Mouse (Mus musculus) adrenal gland, postnatal 4 days (tissue): ENCODE results near the gene Lgals4. TPM values are rescaled to one million over a fixed set of nuclear protein-coding genes. Genes with fewer than 3 reads are reported as not detected.
"Not testable (repeated sequence)": the region's sequence is repeated elsewhere in the genome, so short reads cannot be mapped to it uniquely, and the experiment has no call there.

Source experiments
- DNase-seq, 2 experiments: peaks; one replicate each; pipeline ENCODE4 v3.0.0; 2021 to 2022; ENCODE audit warnings: low spot score in 2 of 2, mixed read lengths in 2 of 2
- total RNA-seq, 2 experiments: library from RNA; stranded (reverse); gene quantifications; 2 replicates each; pipeline ENCODE4 v1.2.3; 2021

The Lgals4 gene
- total RNA-seq, 2 experiments from 2014 or later = 29.2 to 33.2 TPM

GRCm38 (mm10) chr7:28864288-28864750, 30.7 kb downstream of the Lgals4 start:
- no peak for DNase-seq

DNA sequence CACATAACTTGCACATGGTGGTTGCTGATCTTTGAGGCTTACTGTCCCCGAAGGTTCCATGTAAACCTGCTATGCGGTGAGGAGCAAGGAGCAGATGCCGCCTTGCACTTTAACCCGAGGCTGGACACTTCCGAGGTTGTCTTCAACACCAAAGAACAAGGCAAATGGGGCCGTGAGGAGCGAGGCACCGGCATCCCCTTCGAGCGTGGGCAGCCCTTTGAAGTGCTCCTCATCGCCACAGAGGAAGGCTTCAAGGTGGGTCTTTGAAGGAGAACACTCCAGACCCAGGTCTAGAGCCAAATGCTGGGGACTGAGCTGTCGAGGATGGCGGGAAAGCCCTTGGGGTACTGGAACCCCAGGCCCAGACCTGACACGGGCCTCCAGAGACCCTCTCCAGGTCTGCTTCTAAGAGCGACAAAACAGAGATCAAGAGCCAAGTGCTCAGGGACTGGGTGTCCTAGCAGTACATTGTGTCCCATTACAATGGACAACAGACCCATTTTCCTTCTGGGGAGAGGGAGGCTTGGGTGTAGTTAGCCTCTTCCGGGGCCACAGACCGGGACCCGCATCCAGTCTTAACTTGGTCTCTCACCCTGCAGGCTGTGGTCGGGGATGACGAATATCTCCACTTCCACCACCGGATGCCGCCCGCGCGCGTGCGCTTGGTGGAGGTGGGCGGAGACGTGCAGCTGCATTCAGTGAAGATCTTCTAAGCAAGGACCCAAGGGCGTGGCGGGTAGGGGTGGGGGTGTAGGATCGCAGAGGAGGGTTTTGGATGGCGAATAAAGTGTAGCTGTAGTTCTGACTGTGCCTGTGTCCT, 32.0 kb downstream of the Lgals4 start:
- DNase-seq = peak; percentile 63 to 66

DNA sequence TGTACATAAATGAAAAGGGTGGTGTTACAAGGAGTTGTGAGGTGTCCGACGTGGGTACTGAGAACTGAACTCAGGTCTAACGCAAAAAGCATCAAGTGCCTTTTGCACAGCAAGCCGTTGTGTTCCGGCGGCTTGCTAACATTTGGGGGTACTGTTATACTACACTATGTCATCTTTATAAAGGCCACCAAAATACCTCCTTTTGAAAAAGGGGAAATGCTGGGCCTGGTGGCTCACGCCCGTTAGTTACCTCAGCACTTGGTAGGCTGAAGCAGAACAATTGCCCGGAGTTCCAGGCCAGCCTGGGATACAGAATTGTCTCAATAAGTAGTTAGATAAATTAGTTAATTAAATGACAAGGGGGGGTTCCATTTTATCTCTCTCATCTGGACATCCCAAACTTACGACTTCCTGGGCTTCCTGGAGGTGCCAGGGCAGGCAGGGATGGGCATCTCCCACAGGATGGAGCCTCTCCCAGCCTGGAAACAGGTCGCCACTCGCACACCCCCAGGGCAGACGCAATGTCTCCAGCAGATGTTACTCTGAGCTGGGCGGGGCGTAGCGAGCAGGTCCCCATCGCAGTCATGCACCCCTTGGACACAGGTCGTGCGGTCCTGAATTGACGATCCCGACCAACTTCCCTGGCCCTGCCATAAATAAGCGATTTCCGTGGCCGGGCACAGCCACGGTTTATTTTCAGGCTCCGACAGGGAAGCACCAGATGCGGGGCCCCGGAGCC, 33.3 kb downstream of the Lgals4 start:
- no peak for DNase-seq

DNA sequence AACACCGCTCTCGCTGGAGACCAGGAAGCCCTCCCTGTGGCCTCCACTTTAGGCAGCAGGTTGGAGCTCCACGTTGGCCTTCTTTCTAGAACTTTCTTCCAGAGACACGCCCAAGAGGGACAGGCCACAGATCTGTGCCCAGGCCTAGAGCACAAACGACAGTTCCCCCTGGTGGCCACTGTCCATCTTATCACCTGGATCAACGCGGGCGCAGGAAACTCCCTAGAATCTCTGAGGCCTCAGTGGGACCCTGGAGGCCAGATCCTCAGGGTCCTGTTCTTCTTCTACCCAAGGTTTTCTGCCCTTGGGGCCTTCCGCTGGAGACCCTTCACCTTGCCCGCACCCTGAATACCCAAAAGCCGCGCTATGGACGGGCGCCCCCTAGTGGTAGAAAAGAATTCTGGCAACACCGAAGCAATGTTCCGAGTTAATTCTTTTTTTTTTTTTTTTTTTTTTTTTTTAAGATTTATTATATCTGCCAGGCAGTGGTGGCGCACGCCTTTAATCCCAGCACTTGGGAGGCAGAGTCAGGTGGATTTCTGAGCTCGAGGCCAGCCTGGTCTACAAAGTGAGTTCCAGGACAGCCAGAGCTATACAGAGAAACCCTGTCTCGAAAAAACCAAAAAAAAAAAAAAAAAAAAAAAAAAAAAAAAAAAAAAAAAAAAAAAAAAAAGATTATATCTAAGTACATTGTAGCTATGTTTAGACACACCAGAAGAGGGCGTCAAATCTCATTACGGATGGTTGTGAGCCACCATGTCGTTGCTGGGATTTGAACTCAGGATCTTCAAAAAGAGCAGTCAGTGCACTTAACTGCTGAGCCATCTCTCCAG, 34.1 kb downstream of the Lgals4 start:
- peak; percentile 40 to 65 for DNase-seq

DNA sequence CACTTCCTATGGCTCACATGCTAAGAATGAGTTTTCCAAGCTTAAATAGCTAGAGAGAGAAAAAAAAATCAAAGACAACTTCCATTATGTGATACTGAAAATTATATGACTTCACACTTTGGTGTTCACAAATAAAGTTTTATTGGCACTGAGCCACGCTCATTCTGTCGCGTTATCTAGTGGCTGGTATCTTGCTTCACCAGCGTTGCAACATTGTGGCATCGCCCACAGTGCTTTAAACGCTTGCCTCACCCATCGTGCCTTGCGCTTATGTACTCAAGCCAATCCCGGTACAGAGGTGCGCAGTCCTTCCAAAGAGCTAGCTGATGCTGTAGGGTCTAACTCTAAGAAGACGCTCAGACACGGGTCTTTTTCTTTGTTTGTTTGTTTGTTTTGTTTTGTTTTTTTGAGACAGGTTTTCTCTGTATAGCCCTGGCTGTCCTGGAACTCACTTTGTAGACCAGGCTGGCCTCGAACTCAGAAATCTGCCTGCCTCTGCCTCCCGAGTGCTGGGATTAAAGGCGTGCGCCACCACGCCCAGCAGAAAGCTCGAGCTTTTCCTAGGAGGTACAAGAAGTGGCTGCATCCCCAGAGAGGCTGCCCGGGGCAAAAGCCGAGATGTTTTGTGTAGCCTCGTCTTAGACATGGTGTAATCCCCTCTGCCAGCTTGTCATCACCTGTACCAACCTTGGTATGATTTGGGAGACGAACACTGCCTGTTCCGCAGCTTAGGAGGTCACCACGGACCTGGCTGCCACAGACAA, 37.4 kb downstream of the Lgals4 start:
- no peak for DNase-seq

GRCm38 (mm10) chr7:28874565-28874964, 40.9 kb downstream of the Lgals4 start:
- DNase-seq = no peak

- DNase-seq = no peak
These were observed 42.4 kb downstream of the Lgals4 start for GRCm38 (mm10) chr7:28876099-28876498.

DNA sequence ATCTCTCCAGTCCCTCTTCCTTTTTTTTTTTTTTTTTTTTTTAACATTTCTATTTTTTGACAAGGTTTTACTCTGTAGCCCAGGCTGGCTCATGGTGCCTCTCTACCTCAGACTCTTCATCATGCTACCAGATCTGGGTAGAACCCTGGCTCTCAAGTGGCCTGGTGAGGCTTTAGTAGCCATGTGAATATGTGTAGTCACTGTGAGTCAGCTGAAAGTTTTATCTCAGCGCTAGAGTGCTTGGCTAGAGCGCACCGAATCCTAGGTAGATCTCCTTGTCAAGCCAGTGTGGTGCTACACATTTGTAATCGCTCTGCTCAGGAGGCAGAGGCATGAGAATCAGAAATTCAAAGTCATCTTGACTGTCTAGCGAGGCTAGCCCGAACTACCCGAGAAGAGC, 43.5 kb downstream of the Lgals4 start:
- no peak for DNase-seq

- no peak for DNase-seq
These were observed 44.2 kb downstream of the Lgals4 start for GRCm38 (mm10) chr7:28877856-28878255.

DNA sequence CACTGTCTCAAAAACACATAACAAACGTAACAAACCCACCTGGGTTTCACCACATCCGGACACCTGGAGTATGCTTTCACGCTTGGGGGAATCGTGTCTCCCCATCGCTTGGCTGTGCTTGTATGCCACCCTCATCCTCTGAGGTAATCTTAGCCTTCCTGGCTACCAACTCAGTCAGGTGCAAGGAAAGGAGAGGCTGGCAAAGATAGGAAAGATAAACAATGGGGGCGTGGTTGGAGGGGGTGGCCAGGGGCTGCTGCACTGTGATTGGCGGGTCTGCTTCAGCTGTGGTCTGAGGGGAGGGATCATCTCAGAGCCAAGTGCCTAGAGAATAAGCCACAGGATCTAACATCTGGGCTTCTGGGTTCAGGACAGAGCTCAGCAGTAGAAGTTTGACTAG, 46.0 kb downstream of the Lgals4 start:
- DNase-seq = no peak

- no peak for DNase-seq
These were observed 46.9 kb downstream of the Lgals4 start for GRCm38 (mm10) chr7:28880554-28880953.

DNA sequence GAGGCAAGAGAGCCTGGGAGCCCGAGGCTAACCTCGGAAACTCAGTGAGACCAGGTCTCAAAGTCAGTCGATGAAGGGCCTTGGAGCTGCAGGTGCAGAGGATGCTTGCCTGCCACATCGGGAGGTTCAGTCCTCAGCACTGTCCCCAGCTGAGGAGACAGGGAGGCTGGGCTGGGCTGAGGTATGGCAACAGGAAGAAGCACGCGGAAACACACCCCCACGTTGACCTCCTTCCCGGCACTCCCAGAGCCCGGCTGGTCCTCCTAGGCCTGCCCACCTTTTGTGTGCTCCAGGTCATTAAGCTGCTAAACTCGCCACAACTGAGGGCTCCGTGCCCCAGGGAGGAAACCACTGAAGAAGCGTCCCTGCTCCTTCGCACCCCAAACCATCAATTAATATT, 47.5 kb downstream of the Lgals4 start, which contains the start of gene Capn12:
Gene Capn12 (plus strand): TSS at position 224 of the 400 bp plus-strand sequence.
- DNase-seq = no peak

- no peak for DNase-seq
These were observed 49.4 kb downstream of the Lgals4 start for GRCm38 (mm10) chr7:28883039-28883438.

DNA sequence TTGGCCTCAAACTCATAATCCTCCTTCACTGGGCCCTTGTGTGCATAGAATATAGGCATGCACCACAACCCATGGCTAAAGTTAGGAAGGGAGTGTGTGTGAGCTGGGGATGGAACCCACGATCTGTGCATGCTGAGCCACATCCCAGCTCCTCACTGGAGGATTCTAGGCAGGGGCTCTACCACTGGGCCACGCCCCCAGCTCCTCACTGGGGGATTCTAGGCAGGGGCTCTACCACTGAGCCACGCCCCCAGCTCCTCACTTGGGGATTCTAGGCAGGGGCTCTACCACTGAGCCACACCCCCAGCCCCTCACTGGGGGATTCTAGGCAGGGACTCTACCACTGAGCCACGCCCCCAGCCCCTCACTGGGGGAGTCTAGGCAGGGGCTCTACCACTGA, 50.0 kb downstream of the Lgals4 start:
- not testable (repeated sequence) for DNase-seq

DNA sequence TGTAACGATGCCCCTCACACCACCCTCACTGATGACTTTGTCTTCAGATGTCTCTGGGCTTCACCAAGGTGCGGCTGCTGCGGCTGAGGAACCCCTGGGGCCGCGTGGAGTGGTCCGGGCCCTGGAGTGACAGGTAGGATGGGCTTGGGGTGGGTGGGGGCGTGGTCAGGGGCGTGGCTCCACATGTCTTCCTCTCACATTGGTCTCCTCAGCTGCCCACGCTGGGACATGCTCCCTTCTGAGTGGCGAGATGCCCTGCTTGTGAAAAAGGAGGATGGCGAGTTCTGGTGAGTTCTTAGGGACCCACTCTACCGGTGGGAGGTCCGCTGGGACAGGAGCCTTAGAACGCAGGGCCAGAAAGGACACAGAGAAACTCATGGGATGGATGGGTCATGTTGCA, 52.8 kb downstream of the Lgals4 start:
- DNase-seq = no peak

DNA sequence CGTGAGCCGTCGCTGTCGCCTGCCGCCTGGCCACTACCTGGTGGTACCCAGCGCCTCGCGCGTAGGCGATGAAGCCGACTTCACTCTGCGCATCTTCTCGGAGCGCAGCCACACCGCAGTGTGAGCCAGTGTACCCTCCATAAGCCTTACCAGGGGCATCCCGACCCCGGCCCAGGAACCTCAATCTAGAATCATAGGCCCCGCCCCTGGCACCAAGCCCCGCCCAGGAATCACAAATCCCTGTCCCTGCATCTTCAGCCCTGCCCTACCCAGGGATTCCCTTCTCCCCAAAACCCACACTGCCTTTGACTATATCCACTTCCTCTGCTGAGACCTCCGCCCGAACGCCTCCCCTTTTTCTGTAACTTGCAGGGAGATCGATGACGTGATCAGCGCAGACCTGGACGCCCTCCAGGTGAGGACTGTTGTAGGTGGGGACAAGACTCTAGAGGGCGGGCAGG, 55.1 kb downstream of the Lgals4 start:
- DNase-seq = no peak
